ENCODE assay signal across 9 mouse cellular contexts in genomic region chr2:118887845-118888548, GRCm38 (mm10). TPM values are rescaled to one million over a fixed set of nuclear protein-coding genes. Genes with fewer than 3 reads are reported as not detected.
DNase-seq lines count a peak whose midpoint lies in the region; ATAC-seq lines count a peak whose summit lies in the region.
"Had no signal": no experiment of that assay in that cellular context is flagged by ENCODE, and none has a peak within 500 bp of the region (broad histone marks: within the 10 kb centered on the region; RNA-seq: fewer than 3 reads in every experiment).

No protein-coding gene starts in this region.

- WGBS in heart, embryonic 14.5 days, result 14% methylated on average over 14 of the region's 14 CpGs
- WGBS in embryonic facial prominence, embryonic 13.5 days, result 26% methylated on average over 13 of the region's 14 CpGs
- 35% methylated on average over 14 of the region's 14 CpGs for WGBS in limb, embryonic 12.5 days
- 34% methylated on average over 14 of the region's 14 CpGs for WGBS in neural tube, embryonic 15.5 days

- H3K27me3 ChIP-seq in heart, embryonic 14.5 days (ENCODE audit: control insufficient read depth, insufficient read depth, low read length), result peaks cover 44% of the 10 kb centered on the region
- H3K27me3 ChIP-seq in embryonic facial prominence, embryonic 13.5 days, result peaks cover 56% of the 10 kb centered on the region
- H3K27me3 ChIP-seq in limb, embryonic 12.5 days, result peaks cover 61% of the 10 kb centered on the region
- peaks cover 43% of the 10 kb centered on the region for H3K27me3 ChIP-seq in neural tube, embryonic 15.5 days (replicated peaks)

- H3K9me3 ChIP-seq in heart, embryonic 14.5 days (ENCODE audit: control insufficient read depth, low read length), result no peaks in the 10 kb centered on the region
- H3K9me3 ChIP-seq in embryonic facial prominence, embryonic 13.5 days, result no peaks in the 10 kb centered on the region
- H3K9me3 ChIP-seq in limb, embryonic 12.5 days, result no peaks in the 10 kb centered on the region
- no peaks in the 10 kb centered on the region for H3K9me3 ChIP-seq in neural tube, embryonic 15.5 days (replicated peaks)
- H3K9me3 ChIP-seq: neural tube, embryonic 13.5 days had no signal

- DNase-seq in heart, adult 9 months (ENCODE audit: low spot score in 2 of 2), result no peak
- DNase-seq in urinary bladder, postnatal 14 days (ENCODE audit: low spot score), result no peak
- DNase-seq in frontal cortex, postnatal 36 days (ENCODE audit: low spot score in 2 of 2), result no peak
- DNase-seq in thymus, postnatal 25 days, result no peak

- peaks cover 9 to 12% of the 10 kb centered on the region in 2 experiments for H3K4me1 ChIP-seq in heart, embryonic 14.5 days (ENCODE audit: control insufficient read depth in 2 of 2, insufficient read depth in 2 of 2, low read length in 2 of 2)
- H3K4me1 ChIP-seq in embryonic facial prominence, embryonic 13.5 days, result peaks cover 8% of the 10 kb centered on the region; the same call in 1 of the 2 replicates
- H3K4me1 ChIP-seq in limb, embryonic 12.5 days (replicated peaks), result peaks cover 2% of the 10 kb centered on the region; the same call in 1 of the 2 replicates
- H3K4me1 ChIP-seq in neural tube, embryonic 15.5 days, result peaks cover 3% of the 10 kb centered on the region; the same call in 1 of the 2 replicates

- peak overlapping the region; percentile 49; the same call in 1 of the 2 replicates for H3K9ac ChIP-seq in heart, embryonic 14.5 days (ENCODE audit: low read length)
- H3K9ac ChIP-seq in embryonic facial prominence, embryonic 13.5 days, result no peak overlapping the region
- H3K9ac ChIP-seq in limb, embryonic 12.5 days (replicated peaks), result no peak overlapping the region; the same call in 1 of the 2 replicates
- H3K9ac ChIP-seq in neural tube, embryonic 15.5 days (replicated peaks), result no peak overlapping the region
- H3K9ac ChIP-seq: neural tube, embryonic 13.5 days had no signal

- peak overlapping the region in 1 of 2 experiments; percentile 12; a peak in 2 of 4 replicates for H3K4me3 ChIP-seq in heart, embryonic 14.5 days (ENCODE audit: control insufficient read depth in 1 of 2, insufficient read depth in 1 of 2, low read depth in 1 of 2, low read length in 2 of 2)
- H3K4me3 ChIP-seq in embryonic facial prominence, embryonic 13.5 days, result no peak overlapping the region
- H3K4me3 ChIP-seq in limb, embryonic 12.5 days (replicated peaks), result no peak overlapping the region
- no peak overlapping the region for H3K4me3 ChIP-seq in neural tube, embryonic 15.5 days (replicated peaks)
- H3K4me3 ChIP-seq: neural tube, embryonic 13.5 days had no signal

- no peak overlapping the region for H3K27ac ChIP-seq in heart, embryonic 14.5 days (replicated peaks in 1 of 2; ENCODE audit: control insufficient read depth in 1 of 2, insufficient read depth in 1 of 2, low read depth in 2 of 2, low read length in 2 of 2)
- H3K27ac ChIP-seq in embryonic facial prominence, embryonic 13.5 days, result no peak overlapping the region
- no peak overlapping the region for H3K27ac ChIP-seq in limb, embryonic 12.5 days
- H3K27ac ChIP-seq in neural tube, embryonic 15.5 days (replicated peaks), result no peak overlapping the region
- H3K27ac ChIP-seq: neural tube, embryonic 13.5 days had no signal

- no peak for ATAC-seq in heart, embryonic 14.5 days (ENCODE audit: insufficient number of reproducible peaks, insufficient read depth, low FRiP score, low read depth)
- no peak for ATAC-seq in embryonic facial prominence, embryonic 13.5 days (ENCODE audit: insufficient number of reproducible peaks, insufficient read depth, low FRiP score, low TSS enrichment, low read depth)
- ATAC-seq in limb, embryonic 12.5 days (ENCODE audit: insufficient number of reproducible peaks, insufficient read depth, low FRiP score, low TSS enrichment, low read depth), result no peak
- no peak for ATAC-seq in neural tube, embryonic 15.5 days (ENCODE audit: low FRiP score)

- no peaks in the 10 kb centered on the region for H3K36me3 ChIP-seq in heart, embryonic 14.5 days (ENCODE audit: control insufficient read depth, insufficient read depth, low read length)
- no peaks in the 10 kb centered on the region for H3K36me3 ChIP-seq in embryonic facial prominence, embryonic 13.5 days
- H3K36me3 ChIP-seq in limb, embryonic 12.5 days, result no peaks in the 10 kb centered on the region
- H3K36me3 ChIP-seq in neural tube, embryonic 15.5 days, result no peaks in the 10 kb centered on the region
- H3K36me3 ChIP-seq: neural tube, embryonic 13.5 days had no signal

- peak overlapping the region; percentile 34 for H3K4me2 ChIP-seq in heart, embryonic 14.5 days (ENCODE audit: low read length)
- H3K4me2 ChIP-seq in embryonic facial prominence, embryonic 13.5 days, result peak overlapping the region; percentile 22
- H3K4me2 ChIP-seq in limb, embryonic 12.5 days, result peak overlapping the region; percentile 2; the same call in 1 of the 2 replicates
- H3K4me2 ChIP-seq in neural tube, embryonic 15.5 days, result peak overlapping the region; percentile 25
- H3K4me2 ChIP-seq: neural tube, embryonic 13.5 days had no signal

RNA-seq across cellular contexts. Expression of gene Bahd1, which starts 12.2 kb away (rescaled TPM):
- polyA plus RNA-seq in heart, embryonic 14.5 days (2014; fragmentation: Nextera tagmentation; extraction: Ambion mirVana), result 1.0 and 1.6 TPM in 2 replicates
- 4.0 and 4.1 TPM in 2 replicates for polyA plus RNA-seq in embryonic facial prominence, embryonic 13.5 days (2015; fragmentation: Nextera tagmentation; extraction: Ambion mirVana)
- polyA plus RNA-seq in limb, embryonic 12.5 days (2016; fragmentation: Nextera tagmentation; extraction: Ambion mirVana), result 3.5 and 4.4 TPM in 2 replicates
- 8.5 TPM in 2 replicates for polyA plus RNA-seq in neural tube, embryonic 15.5 days (2015; fragmentation: Nextera tagmentation; extraction: Ambion mirVana)

RNA-seq across cellular contexts. Expression of gene Ivd, which starts 26.2 kb away (rescaled TPM):
- polyA plus RNA-seq in heart, embryonic 14.5 days (2014; fragmentation: Nextera tagmentation; extraction: Ambion mirVana), result 70.6 and 75.6 TPM in 2 replicates
- 84.8 and 86.6 TPM in 2 replicates for polyA plus RNA-seq in embryonic facial prominence, embryonic 13.5 days (2015; fragmentation: Nextera tagmentation; extraction: Ambion mirVana)
- 90.9 and 97.7 TPM in 2 replicates for polyA plus RNA-seq in limb, embryonic 12.5 days (2016; fragmentation: Nextera tagmentation; extraction: Ambion mirVana)
- 51.9 and 59.4 TPM in 2 replicates for polyA plus RNA-seq in neural tube, embryonic 15.5 days (2015; fragmentation: Nextera tagmentation; extraction: Ambion mirVana)

RNA-seq across cellular contexts. Expression of gene Chst14, which starts 38.3 kb away (rescaled TPM):
- polyA plus RNA-seq in heart, embryonic 14.5 days (2014; fragmentation: Nextera tagmentation; extraction: Ambion mirVana), result 21.3 and 25.7 TPM in 2 replicates
- 48.8 and 54.9 TPM in 2 replicates for polyA plus RNA-seq in embryonic facial prominence, embryonic 13.5 days (2015; fragmentation: Nextera tagmentation; extraction: Ambion mirVana)
- polyA plus RNA-seq in limb, embryonic 12.5 days (2016; fragmentation: Nextera tagmentation; extraction: Ambion mirVana), result 42.9 and 45.6 TPM in 2 replicates
- polyA plus RNA-seq in neural tube, embryonic 15.5 days (2015; fragmentation: Nextera tagmentation; extraction: Ambion mirVana), result 6.1 and 9.3 TPM in 2 replicates
